Mouse (Mus musculus): ENCODE results near the gene Akap3. TPM values are rescaled to one million over a fixed set of nuclear protein-coding genes. Genes with fewer than 3 reads are reported as not detected.

Akap3 gene
- polyA plus RNA-seq, 1 experiment from 2014 or later: not detected

DNA sequence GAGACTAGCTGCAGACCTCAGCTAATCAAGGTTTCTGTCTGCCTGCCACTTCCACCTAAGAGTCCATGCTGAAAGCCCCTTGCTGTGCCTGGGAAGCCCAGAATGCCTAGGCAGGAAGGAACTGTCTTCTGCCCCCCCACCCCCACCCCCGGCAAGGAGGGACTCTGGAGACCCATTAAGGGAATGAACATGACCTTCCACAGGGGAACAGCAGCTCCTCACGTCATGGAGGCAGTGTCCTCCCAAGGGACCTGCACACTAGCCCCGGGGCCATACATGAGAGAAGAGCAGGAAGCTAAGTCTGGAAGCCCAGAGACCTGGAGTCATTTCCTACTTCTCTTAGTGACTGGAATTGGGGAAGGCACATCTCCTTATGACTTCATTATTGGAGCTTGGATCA lies 55.0 kb downstream of the Akap3 start:
- ATAC-seq (ENCODE audit: low FRiP score, low read depth): no peak
- WGBS: 61% methylated on average over 3 of the region's 3 CpGs
- no peaks in the 10 kb centered on the region for H3K9me3 ChIP-seq

DNA sequence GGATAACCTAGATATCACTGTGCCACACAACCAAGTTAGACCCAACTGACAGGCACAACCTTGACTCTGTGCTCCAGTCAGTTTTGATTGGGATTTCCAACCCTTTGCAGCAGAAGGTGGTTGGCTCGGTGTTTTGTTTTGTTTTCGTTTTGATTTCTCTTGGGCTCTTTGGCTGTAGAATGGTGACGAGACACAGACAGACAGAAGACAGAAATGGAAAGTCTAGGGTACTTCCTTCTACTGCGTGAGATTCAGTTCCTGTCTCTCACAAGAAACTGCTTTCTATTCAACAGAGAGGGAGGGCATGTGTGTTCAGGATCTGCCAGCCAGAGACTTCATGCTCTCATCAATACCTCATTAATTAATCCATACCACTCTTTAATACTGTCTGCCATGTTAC lies 57.8 kb downstream of the Akap3 start:
- Histone ChIP-seq H3K4me2 (replicated peaks) (no peak overlapping the region), H3K27me3 (no peaks in the 10 kb centered on the region), H3K9ac (no peak overlapping the region), H3K9me3 (no peaks in the 10 kb centered on the region), H3K36me3 (no peaks in the 10 kb centered on the region), H3K4me1 (no peaks in the 10 kb centered on the region), H3K4me3 (no peak overlapping the region), H3K27ac (no peak overlapping the region)
- no peak for ATAC-seq (ENCODE audit: low FRiP score, low read depth)
- 84% methylated on average over 4 of the region's 4 CpGs for WGBS

More for the DNA sequence above, 55.0 kb downstream of the Akap3 start:
- no peak overlapping the region for H3K4me3 ChIP-seq
- H3K9ac ChIP-seq: no peak overlapping the region
- H3K27me3 ChIP-seq: no peaks in the 10 kb centered on the region
- H3K4me2 ChIP-seq (replicated peaks): no peak overlapping the region
- no peaks in the 10 kb centered on the region for H3K4me1 ChIP-seq
- H3K36me3 ChIP-seq: no peaks in the 10 kb centered on the region
- H3K27ac ChIP-seq: no peak overlapping the region

GRCm38 (mm10) chr6:126914928-126915327 lies 62.0 kb downstream of the Akap3 start:
- Histone ChIP-seq H3K9me3 (no peaks in the 10 kb centered on the region), H3K36me3 (no peaks in the 10 kb centered on the region), H3K4me3 (no peak overlapping the region), H3K9ac (no peak overlapping the region), H3K4me1 (no peaks in the 10 kb centered on the region), H3K27me3 (no peaks in the 10 kb centered on the region), H3K4me2 (replicated peaks) (no peak overlapping the region), H3K27ac (no peak overlapping the region)
- ATAC-seq (ENCODE audit: low FRiP score, low read depth): no peak
- 73% methylated on average over 5 of the region's 5 CpGs for WGBS

DNA sequence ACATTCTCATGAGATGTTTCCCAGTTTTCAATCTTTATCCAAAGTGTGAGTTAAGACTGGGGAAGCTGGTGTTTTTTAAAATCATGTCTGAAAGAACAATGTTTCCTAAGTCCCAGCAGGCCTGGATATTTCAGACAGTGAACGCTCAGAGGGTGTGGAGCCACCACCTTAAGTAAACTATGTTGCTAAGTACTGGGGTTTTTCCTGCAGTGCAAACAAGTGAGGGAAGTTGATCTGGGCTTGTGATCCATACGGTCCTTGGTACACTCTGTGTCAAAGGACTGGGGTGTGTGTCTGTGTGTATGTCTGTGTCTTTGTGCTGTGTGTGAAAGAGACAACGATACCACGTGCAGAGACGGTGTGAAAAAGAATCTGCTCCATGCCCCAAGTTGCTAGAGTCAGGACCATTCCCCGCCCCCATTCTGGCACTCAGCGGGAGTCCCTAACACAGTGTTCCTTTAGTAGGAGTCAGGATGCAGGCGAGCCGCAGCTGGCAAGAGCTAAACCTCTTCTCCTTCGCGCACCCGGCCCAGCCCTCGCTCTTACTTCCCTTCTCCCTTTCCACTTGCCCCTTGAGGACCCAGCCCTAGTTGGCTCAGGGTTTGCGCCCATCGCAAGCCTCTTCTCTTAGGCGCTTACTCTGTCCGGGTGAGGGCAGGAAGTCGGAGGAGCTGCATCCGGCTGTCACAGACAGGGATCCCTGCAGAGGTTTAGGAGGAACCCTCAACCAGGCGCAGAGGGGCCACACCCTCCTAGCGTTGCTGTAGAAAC lies 68.4 kb downstream of the Akap3 start, which contains the start of gene Dyrk4:
TSS of gene Dyrk4 (minus strand) at position 729 of the 771 bp plus-strand sequence.
- Histone ChIP-seq H3K4me3 (peak within 1 kb of the TSS; percentile 18; the same call in 1 of the 2 replicates), H3K36me3 (peaks cover 41% of the 10 kb centered on the region), H3K27ac (no peak within 1 kb of the TSS; the same call in 1 of the 2 replicates), H3K27me3 (no peaks in the 10 kb centered on the region), H3K9ac (no peak within 1 kb of the TSS), H3K9me3 (no peaks in the 10 kb centered on the region), H3K4me1 (0 out of 2 replicates have a peak, but pooled peaks cover 4% of the 10 kb centered on the region), H3K4me2 (replicated peaks) (peak within 1 kb of the TSS; percentile 49)
- 9% methylated on average over 21 of the region's 21 CpGs for WGBS
- no peak for ATAC-seq (ENCODE audit: low FRiP score, low read depth)

Other genes starting within 250 kb of the Akap3 start
- gene Kcna1, start 206.7 kb upstream of the Akap3 start, polyA plus RNA-seq (2015; fragmentation: Nextera tagmentation; extraction: Ambion mirVana): 3.3 and 3.5 TPM in 2 replicates
- gene Kcna6, start 112.4 kb upstream of the Akap3 start, polyA plus RNA-seq (2015; fragmentation: Nextera tagmentation; extraction: Ambion mirVana): 8.7 and 9.0 TPM in 2 replicates
- 186 and 195 TPM in 2 replicates for gene Ndufa9, start 4.0 kb upstream of the Akap3 start, polyA plus RNA-seq (2015; fragmentation: Nextera tagmentation; extraction: Ambion mirVana)
- gene Dyrk4, start 68.7 kb downstream of the Akap3 start, polyA plus RNA-seq (2015; fragmentation: Nextera tagmentation; extraction: Ambion mirVana): not detected in 2 replicates
- 54.3 and 63.8 TPM in 2 replicates for gene Rad51ap1, start 86.5 kb downstream of the Akap3 start, polyA plus RNA-seq (2015; fragmentation: Nextera tagmentation; extraction: Ambion mirVana)
- 17.2 and 18.0 TPM in 2 replicates for gene D6Wsu163e, start 86.9 kb downstream of the Akap3 start, polyA plus RNA-seq (2015; fragmentation: Nextera tagmentation; extraction: Ambion mirVana)
- gene Fgf6, start 162.5 kb downstream of the Akap3 start, polyA plus RNA-seq (2015; fragmentation: Nextera tagmentation; extraction: Ambion mirVana): 1.4 and 1.5 TPM in 2 replicates
- 0.17 TPM in 1 of 2 replicates, not detected in the other for gene Fgf23, start 219.8 kb downstream of the Akap3 start, polyA plus RNA-seq (2015; fragmentation: Nextera tagmentation; extraction: Ambion mirVana)